Mouse (Mus musculus) liver, postnatal 0 days (tissue): Measurements from ENCODE around the gene Rnf225.

Source experiments
- CTCF ChIP-seq: sonication (generic); IDR thresholded peaks from 2 replicates; pipeline ENCODE4 v1.5.1; 2016; ENCODE audit warnings: antibody characterized with exemption, low read depth
- EP300 ChIP-seq: IDR thresholded peaks from 2 replicates; pipeline ENCODE4 v1.6.1; 2016; ENCODE audit warnings: antibody characterized with exemption, low read depth, mild to moderate bottlenecking

GRCm38 (mm10) chr7:12880036-12880435, 47.2 kb upstream of the Rnf225 start:
- TF ChIP-seq CTCF (no peak), EP300 (no peak)
